Mouse (Mus musculus): ENCODE data around the gene Usp2. TPM values are rescaled to one million over a fixed set of nuclear protein-coding genes. Genes with fewer than 3 reads are reported as not detected.

The Usp2 gene
- total and polyA plus RNA-seq, 3 experiments, result 3.6 to 13.9 TPM; not detected in 1

DNA sequence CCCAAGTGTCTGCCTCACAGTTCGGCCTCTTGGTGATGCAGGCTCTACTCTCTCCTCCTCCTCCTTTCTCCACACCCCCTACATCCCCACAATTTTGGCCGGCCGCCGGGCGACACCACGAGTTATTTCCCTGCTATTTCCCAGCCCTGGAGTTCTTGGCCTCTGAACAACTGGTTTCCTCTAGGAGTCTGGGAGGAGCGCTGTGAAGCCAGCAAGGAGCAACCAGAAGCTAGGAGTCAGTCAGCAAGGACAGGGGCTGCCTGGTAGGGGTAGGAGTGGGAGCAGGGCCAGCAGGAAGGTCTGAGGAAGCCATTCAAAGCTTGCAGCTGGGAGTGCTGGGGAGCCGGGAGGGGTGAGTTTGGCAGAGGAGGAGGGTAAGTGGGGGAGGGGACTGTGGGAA, 40.3 kb downstream of the Usp2 start, which contains the start of gene C1qtnf5:
Gene C1qtnf5, plus strand, starts transcription at position 136 of the 400 bp plus-strand sequence.
- H3K9ac ChIP-seq (ENCODE audit: control insufficient read depth, low read depth, low read length, poor library complexity, severe bottlenecking), result no peak within 1 kb of the TSS
- H3K9me3 ChIP-seq (replicated peaks; ENCODE audit: insufficient read depth, low read length), result no peaks in the 10 kb centered on the region
- peaks cover 0 to 16% of the 10 kb centered on the region in 2 experiments; a peak in 3 of 4 replicates for H3K4me1 ChIP-seq (ENCODE audit: control insufficient read depth in 1 of 2, insufficient read depth in 2 of 2, low read length in 2 of 2)
- DNase-seq (ENCODE audit: low read depth, low spot score), result no peak
- H3K36me3 ChIP-seq (ENCODE audit: control insufficient read depth in 1 of 2, insufficient read depth in 2 of 2, low read length in 2 of 2), result peaks cover 0 to 8% of the 10 kb centered on the region in 2 experiments; a peak in 3 of 4 replicates
- H3K4me3 ChIP-seq (ENCODE audit: control insufficient read depth in 1 of 2, insufficient read depth in 1 of 2, low read depth in 2 of 2, low read length in 2 of 2), result no peak within 1 kb of the TSS
- no peak within 1 kb of the TSS for H3K27ac ChIP-seq (ENCODE audit: control insufficient read depth, low read depth, low read length)
- no peaks in the 10 kb centered on the region for H3K27me3 ChIP-seq (ENCODE audit: control insufficient read depth in 1 of 2, insufficient read depth in 2 of 2, low read length in 2 of 2)
- TF ChIP-seq MAFK (IDR thresholded peaks at IDR 0.05; ENCODE audit: borderline replicate concordance, low read depth, low read length) (no peak), MXI1 (IDR thresholded peaks at IDR 0.05; ENCODE audit: low read depth, low read length) (no peak), MYC (IDR thresholded peaks at IDR 0.05; ENCODE audit: low read depth, low read length) (no peak), ZNF384 (IDR thresholded peaks at IDR 0.05; ENCODE audit: low read depth, low read length) (no peak), CHD1 (IDR thresholded peaks at IDR 0.05; ENCODE audit: low read depth, low read length) (no peak), UBTF (IDR thresholded peaks at IDR 0.05; ENCODE audit: borderline replicate concordance, insufficient read depth, low read depth, low read length) (no peak), TBP (IDR thresholded peaks at IDR 0.05; ENCODE audit: low read depth, low read length) (no peak), TCF12 (IDR thresholded peaks at IDR 0.05; ENCODE audit: low read depth, low read length) (no peak)
- H3K79me2 ChIP-seq (ENCODE audit: control insufficient read depth, insufficient read depth, low read length, poor library complexity), result peaks cover 41% of the 10 kb centered on the region

DNA sequence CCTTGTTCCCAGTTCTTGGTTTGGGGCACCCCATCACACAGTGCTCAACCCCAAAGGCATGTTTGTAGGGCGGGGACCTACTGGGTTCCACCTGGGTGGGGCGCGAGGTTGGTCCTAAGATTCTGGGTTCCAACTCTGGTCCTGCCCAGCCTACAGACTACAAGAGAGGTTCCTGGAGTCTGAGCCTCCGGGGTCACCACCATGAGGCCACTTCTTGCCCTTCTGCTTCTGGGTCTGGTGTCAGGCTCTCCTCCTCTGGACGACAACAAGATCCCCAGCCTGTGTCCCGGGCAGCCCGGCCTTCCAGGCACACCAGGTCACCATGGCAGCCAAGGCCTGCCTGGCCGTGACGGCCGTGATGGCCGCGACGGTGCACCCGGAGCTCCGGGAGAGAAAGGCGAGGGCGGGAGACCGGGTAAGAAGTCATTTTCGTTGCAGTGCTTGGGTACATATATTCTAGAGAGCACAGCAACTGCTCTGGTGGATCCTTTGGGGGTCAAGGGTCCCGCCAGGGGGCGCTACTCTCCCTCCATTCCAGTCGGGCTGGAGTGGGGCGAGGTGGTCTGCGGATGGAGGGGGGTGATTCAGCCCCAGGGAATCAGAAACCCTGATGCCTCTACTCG, 40.8 kb downstream of the Usp2 start:
- Histone ChIP-seq H3K27ac (ENCODE audit: control insufficient read depth, low read depth, low read length) (no peak overlapping the region), H3K79me2 (ENCODE audit: control insufficient read depth, insufficient read depth, low read length, poor library complexity) (peaks cover 45% of the 10 kb centered on the region), H3K36me3 (ENCODE audit: control insufficient read depth in 1 of 2, insufficient read depth in 2 of 2, low read length in 2 of 2) (peaks cover 0 to 8% of the 10 kb centered on the region in 2 experiments; a peak in 3 of 4 replicates), H3K4me1 (ENCODE audit: control insufficient read depth in 1 of 2, insufficient read depth in 2 of 2, low read length in 2 of 2) (peaks cover 0 to 16% of the 10 kb centered on the region in 2 experiments; a peak in 3 of 4 replicates), H3K27me3 (ENCODE audit: control insufficient read depth in 1 of 2, insufficient read depth in 2 of 2, low read length in 2 of 2) (no peaks in the 10 kb centered on the region), H3K9me3 (replicated peaks; ENCODE audit: insufficient read depth, low read length) (no peaks in the 10 kb centered on the region), H3K9ac (ENCODE audit: control insufficient read depth, low read depth, low read length, poor library complexity, severe bottlenecking) (no peak overlapping the region), H3K4me3 (ENCODE audit: control insufficient read depth in 1 of 2, insufficient read depth in 1 of 2, low read depth in 2 of 2, low read length in 2 of 2) (no peak overlapping the region)
- no peak for TF ChIP-seq USF2 (IDR thresholded peaks at IDR 0.05; ENCODE audit: borderline replicate concordance in 1 of 2, insufficient read depth in 1 of 2, low read depth in 1 of 2, low read length in 2 of 2)
- no peak for TF ChIP-seq TBP (IDR thresholded peaks at IDR 0.05; ENCODE audit: low read depth, low read length)
- TF ChIP-seq CTCF (IDR thresholded peaks at IDR 0.05 in 2 of 3, conservative IDR thresholded peaks at IDR 0.05 in 1 of 3; ENCODE audit: control insufficient read depth in 1 of 3, insufficient read depth in 1 of 3, low read depth in 2 of 3, low read length in 3 of 3, poor library complexity in 1 of 3, severe bottlenecking in 1 of 3), result peak; percentile 26 to 73 (median 47); a peak in 5 of 6 replicates
- no peak for TF ChIP-seq JUND (IDR thresholded peaks at IDR 0.05; ENCODE audit: low read depth, low read length)
- no peak for DNase-seq (ENCODE audit: low read depth, low spot score)

All from MEL (cell line).